Mouse (Mus musculus): Measurements from ENCODE around the gene Gm8453.
"Not testable (repeated sequence)": the region's sequence is repeated elsewhere in the genome, so short reads cannot be mapped to it uniquely, and the experiment has no call there.

Gm8453 gene

DNA sequence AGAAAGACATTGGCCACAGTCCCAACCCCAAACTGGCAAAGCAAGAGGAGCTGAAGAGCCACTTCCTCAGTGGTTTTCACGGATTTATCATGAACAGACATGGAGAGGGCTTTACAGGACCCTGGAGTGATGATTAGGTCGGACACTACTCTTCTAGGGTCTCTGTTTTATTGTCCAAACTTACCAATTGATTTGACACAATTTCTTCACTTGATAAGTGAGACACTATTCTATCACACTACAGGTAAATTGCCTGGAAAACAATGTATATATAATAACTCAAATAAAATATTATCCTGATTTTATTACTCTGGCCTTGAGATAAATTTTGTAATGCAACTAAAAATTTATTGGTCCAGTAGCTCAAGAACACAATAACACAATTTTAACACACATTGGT is at the start of gene Gm8453:
Gene Gm8453 (minus strand): TSS at position 101 of the 400 bp plus-strand sequence.
- not testable (repeated sequence) for DNase-seq (ENCODE audit: low read depth, low spot score)

DNA sequence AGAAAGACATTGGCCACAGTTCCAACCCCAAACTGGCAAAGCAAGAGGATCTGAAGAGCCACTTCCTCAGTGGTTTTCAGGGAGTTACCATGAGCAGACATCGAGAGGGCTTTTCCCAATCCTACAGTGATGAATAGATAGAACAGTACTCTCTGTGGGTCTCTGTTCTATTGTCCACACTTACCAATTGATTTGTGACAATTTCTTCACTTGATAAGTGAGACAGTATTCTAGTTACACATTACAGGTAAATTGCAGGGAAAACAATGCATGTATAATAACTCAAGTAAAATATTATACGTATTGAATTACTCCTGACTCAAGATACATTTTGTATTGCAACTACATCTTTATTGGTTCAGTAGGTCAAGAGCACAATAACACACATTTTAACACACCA is 28.1 kb downstream of the Gm8453 start, which contains the start of gene Gm8653:
Gene Gm8653 (minus strand): TSS at position 101 of the 400 bp plus-strand sequence.
- DNase-seq (ENCODE audit: low read depth, low spot score) = not testable (repeated sequence)

DNA sequence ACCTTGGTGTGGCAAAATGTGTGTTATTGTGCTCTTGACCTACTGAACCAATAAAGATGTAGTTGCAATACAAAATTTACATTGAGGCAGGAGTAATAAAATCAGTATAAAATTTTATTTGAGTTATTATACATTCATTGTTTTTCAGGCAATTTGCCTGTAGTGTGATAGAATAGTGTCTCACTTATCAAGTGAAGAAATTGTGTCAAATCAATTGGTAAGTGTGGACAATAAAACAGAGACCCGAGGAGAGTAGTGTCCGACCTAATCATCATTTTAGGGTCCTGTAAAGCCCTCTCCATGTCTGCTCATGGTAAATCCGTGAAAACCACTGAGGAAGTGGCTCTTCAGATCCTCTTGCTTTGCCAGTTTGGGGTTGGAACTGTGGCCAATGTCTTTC is 40.2 kb downstream of the Gm8453 start, which contains the start of gene Vmn1r143:
Gene Vmn1r143 (plus strand): TSS at position 301 of the 400 bp plus-strand sequence.
- not testable (repeated sequence) for DNase-seq (ENCODE audit: low read depth, low spot score)

Measured in ES-CJ7 (cell line).